Mouse (Mus musculus): ENCODE measurements around the gene Mog.

Mog gene

DNA sequence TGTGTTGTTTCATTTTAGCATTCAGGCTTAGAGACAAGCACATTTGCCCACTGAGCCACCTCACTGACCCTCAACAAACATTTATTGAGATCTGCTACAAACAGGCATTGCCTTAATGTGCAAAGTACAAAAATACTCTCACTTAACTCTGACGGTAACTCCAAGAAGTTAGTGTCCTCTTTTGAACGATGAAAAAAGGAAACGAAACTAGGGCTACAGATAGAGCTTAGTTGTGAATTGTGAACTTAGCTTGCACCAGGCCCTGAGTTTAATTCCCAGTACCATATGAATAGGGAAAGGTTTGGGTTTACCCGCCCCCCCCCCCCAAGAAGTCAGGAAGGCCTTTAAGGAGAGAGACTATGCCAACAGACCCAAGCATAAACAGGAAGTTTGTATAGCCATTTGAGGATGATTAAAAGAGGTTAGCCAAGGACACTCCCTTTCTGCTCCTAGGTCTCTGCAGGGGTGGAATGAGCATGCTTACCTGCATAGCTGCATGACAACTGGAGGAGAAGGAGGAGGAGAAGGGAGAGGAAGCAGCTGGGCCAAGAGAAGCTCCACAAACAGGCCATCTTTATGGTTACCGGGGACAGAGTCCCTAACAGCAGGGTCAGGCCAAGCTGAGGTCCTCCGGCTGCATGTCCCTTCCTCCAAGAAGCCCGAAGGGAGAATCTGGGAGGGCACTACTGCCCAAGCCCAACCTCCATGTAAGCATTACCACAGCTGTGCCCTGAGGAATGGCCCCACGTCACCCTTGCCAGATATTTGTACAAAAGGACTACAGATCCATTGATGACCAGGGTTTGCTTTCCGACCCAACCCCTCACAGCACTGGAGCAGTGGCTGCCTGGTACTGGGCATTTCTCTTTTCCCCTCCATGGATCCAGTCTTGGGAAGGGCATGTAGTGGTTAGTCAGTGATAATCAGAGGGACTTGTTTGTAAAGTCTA lies at the start of gene Mog:
Gene Mog (minus strand): TSS at position 771 of the 949 bp plus-strand sequence.
- DNase-seq (ENCODE audit: low read depth in 1 of 2, low spot score in 2 of 2) = no peak

GRCm38 (mm10) chr17:37072730-37073276 lies 49.6 kb upstream of the Mog start:
- DNase-seq (ENCODE audit: low read depth in 1 of 2, low spot score in 2 of 2) = no peak

GRCm38 (mm10) chr17:37072080-37072729 lies 49.0 kb upstream of the Mog start:
- DNase-seq (ENCODE audit: low read depth in 1 of 2, low spot score in 2 of 2) = no peak

GRCm38 (mm10) chr17:37070121-37070520 lies 46.9 kb upstream of the Mog start:
- no peak for DNase-seq (ENCODE audit: low read depth in 1 of 2, low spot score in 2 of 2)

DNA sequence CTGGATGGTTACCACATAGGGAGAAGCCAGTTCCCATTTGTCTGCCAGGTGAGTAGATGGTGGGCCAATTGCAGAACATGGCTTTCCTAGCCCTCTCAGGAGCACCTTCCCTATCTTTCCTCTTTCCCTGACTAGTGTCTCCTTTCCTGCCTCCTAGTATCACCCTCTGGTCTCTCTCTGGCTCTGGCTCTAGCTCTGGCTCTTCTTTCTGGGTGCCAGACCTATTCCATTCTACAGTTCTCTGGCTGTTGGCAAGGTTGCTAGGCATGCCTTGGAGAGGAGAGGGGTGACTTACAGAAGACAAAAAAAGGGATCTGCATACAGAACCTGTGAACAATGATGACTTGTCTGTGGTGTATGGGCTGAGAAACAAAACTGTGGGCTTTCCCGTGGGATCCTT lies 44.7 kb upstream of the Mog start:
- no peak for DNase-seq (ENCODE audit: low read depth in 1 of 2, low spot score in 2 of 2)

GRCm38 (mm10) chr17:37065993-37066392 lies 42.8 kb upstream of the Mog start:
- DNase-seq (ENCODE audit: low read depth in 1 of 2, low spot score in 2 of 2) = no peak

DNA sequence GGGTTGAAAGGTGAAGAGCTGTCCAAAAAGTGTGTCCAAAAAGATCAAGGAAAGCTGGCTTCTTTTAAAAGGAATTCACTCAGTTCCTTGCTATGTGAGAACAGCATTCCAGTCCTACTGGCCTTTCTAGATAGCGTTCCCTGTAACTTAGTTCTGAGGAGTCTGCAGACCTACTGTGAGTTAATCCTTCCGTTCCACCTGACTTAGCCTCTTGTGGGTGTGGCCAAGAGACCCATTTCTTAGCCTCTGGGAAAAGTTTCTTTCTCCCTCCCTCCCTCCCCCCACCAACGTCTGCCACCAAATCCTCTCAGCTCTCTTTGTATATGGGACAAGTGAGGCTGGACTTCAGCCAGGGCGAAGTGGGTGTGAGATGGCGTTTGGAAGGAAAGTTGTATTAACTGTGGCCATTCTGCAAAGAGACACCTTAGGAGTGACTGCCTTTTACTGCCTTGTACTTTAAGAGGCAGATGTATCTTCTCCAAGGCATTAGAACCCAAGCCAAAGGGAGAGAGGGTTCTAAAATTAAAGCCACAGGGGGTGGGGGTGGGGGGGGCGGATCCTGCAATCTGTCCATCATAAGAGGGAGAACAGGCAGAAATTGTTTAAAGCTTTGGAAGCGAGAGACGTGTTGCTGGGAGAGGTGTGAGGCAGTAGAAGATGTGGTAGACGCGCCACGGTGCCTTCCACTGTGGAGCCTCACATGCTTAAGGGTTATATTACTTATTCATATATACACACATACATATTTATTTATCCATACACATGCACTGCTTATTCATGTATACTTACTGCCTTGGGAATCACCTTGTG lies 40.7 kb upstream of the Mog start:
- no peak for DNase-seq (ENCODE audit: low read depth in 1 of 2, low spot score in 2 of 2)

- no peak for DNase-seq (ENCODE audit: low read depth in 1 of 2, low spot score in 2 of 2)
Observed at GRCm38 (mm10) chr17:37063063-37063462, 39.9 kb upstream of the Mog start.

GRCm38 (mm10) chr17:37062101-37062641 lies 39.0 kb upstream of the Mog start:
- DNase-seq (ENCODE audit: low read depth in 1 of 2, low spot score in 2 of 2) = no peak

GRCm38 (mm10) chr17:37061435-37061834 lies 38.2 kb upstream of the Mog start:
- DNase-seq (ENCODE audit: low read depth in 1 of 2, low spot score in 2 of 2) = no peak

GRCm38 (mm10) chr17:37056957-37057356 lies 33.8 kb upstream of the Mog start:
- DNase-seq (ENCODE audit: low read depth in 1 of 2, low spot score in 2 of 2) = no peak

GRCm38 (mm10) chr17:37051745-37052144 lies 28.5 kb upstream of the Mog start:
- DNase-seq (ENCODE audit: low read depth in 1 of 2, low spot score in 2 of 2) = no peak

- no peak for DNase-seq (ENCODE audit: low read depth in 1 of 2, low spot score in 2 of 2)
Observed at GRCm38 (mm10) chr17:37050876-37051275, 27.7 kb upstream of the Mog start.

GRCm38 (mm10) chr17:37050399-37050798 lies 27.2 kb upstream of the Mog start:
- no peak for DNase-seq (ENCODE audit: low read depth in 1 of 2, low spot score in 2 of 2)

- peak in 1 of 2 experiments; percentile 9 for DNase-seq (ENCODE audit: low read depth in 1 of 2, low spot score in 2 of 2)
Observed at GRCm38 (mm10) chr17:37049570-37050310, 26.5 kb upstream of the Mog start.

GRCm38 (mm10) chr17:37048383-37048782 lies 25.2 kb upstream of the Mog start:
- no peak for DNase-seq (ENCODE audit: low read depth in 1 of 2, low spot score in 2 of 2)

- no peak for DNase-seq (ENCODE audit: low read depth in 1 of 2, low spot score in 2 of 2)
Observed at GRCm38 (mm10) chr17:37047981-37048380, 24.8 kb upstream of the Mog start.

DNA sequence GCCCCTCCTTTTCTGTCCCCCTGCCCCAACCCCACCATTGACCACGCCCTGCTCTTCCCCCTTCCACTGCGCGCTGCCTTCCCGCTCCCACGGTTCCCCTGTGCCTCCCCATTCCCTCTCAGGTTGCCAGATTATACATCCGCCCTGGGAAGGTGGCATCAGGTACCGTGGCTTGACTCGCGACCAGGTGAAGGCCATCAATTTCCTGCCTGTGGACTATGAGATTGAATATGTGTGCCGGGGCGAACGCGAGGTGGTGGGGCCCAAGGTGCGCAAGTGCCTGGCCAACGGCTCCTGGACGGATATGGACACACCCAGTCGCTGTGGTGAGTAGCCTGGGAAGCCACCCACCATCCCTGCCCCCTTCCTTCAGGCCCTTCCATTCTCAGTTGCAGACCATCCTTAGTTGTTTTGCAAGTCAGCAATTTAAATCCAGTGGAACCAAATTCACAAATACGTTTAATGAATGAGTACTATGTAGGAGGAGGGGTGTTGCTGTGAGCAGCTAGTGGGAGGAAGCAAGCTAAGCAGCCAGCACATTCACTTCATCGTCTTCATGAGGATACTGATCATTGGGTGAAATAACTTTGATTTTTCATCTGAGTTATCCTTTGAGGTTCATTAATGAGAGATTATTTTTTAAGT lies 24.3 kb upstream of the Mog start:
- no peak for DNase-seq (ENCODE audit: low read depth in 1 of 2, low spot score in 2 of 2)

- DNase-seq (ENCODE audit: low read depth in 1 of 2, low spot score in 2 of 2) = no peak
Observed at GRCm38 (mm10) chr17:37046312-37047112, 23.3 kb upstream of the Mog start.

All from monocyte, adult 2 months (primary cell).